ENCODE assay signal across 19 mouse cellular contexts in genomic region chr4:131160135-131160534, GRCm38 (mm10).
A peak's percentile ranks its signal among the peaks of the same experiment; 100 is the strongest.
DNase-seq lines count a peak whose midpoint lies in the region; ATAC-seq and TF ChIP-seq lines count a peak whose summit lies in the region.
"Had no signal": no experiment of that assay in that cellular context is flagged by ENCODE, and none has a peak within 500 bp of the region (broad histone marks: within the 10 kb centered on the region; RNA-seq: fewer than 3 reads in every experiment).

No protein-coding gene starts in this region.

- H3K36me3 ChIP-seq in hindbrain, embryonic 10.5 days, result no peaks in the 10 kb centered on the region
- no peaks in the 10 kb centered on the region for H3K36me3 ChIP-seq in hindbrain, embryonic 14.5 days (replicated peaks; ENCODE audit: control insufficient read depth, insufficient read depth)
- H3K36me3 ChIP-seq in forebrain, embryonic 12.5 days (replicated peaks), result no peaks in the 10 kb centered on the region
- no peaks in the 10 kb centered on the region for H3K36me3 ChIP-seq in limb, embryonic 12.5 days
- H3K36me3 ChIP-seq: heart, embryonic 15.5 days; liver, embryonic 13.5 days had no signal

- TF ChIP-seq CTCF in lung, adult 2 months (IDR thresholded peaks at IDR 0.05; ENCODE audit: insufficient read depth, low read length), result no peak

- H3K4me1 ChIP-seq in hindbrain, embryonic 10.5 days (replicated peaks), result peaks cover 46% of the 10 kb centered on the region
- peaks cover 29% of the 10 kb centered on the region for H3K4me1 ChIP-seq in hindbrain, embryonic 14.5 days (replicated peaks; ENCODE audit: control insufficient read depth, insufficient read depth, low read length)
- peaks cover 46% of the 10 kb centered on the region for H3K4me1 ChIP-seq in forebrain, embryonic 12.5 days
- H3K4me1 ChIP-seq in limb, embryonic 12.5 days (replicated peaks), result peaks cover 26% of the 10 kb centered on the region
- no peaks in the 10 kb centered on the region for H3K4me1 ChIP-seq in lung, adult 2 months (ENCODE audit: control insufficient read depth, insufficient read depth, low read length)
- H3K4me1 ChIP-seq: heart, embryonic 15.5 days; liver, embryonic 13.5 days had no signal

- H3K4me3 ChIP-seq in hindbrain, embryonic 10.5 days, result no peak overlapping the region
- no peak overlapping the region for H3K4me3 ChIP-seq in hindbrain, embryonic 14.5 days (replicated peaks; ENCODE audit: low read length)
- H3K4me3 ChIP-seq in forebrain, embryonic 12.5 days (replicated peaks), result no peak overlapping the region
- no peak overlapping the region for H3K4me3 ChIP-seq in limb, embryonic 12.5 days (replicated peaks)
- H3K4me3 ChIP-seq in lung, adult 2 months (replicated peaks; ENCODE audit: extremely low read depth, low read depth, low read length), result no peak overlapping the region
- H3K4me3 ChIP-seq: erythroblast, embryonic 14.5 days; heart, embryonic 15.5 days; liver, embryonic 13.5 days; myocyte had no signal

- H3K27ac ChIP-seq in hindbrain, embryonic 10.5 days, result peak overlapping the region; percentile 53
- no peak overlapping the region for H3K27ac ChIP-seq in hindbrain, embryonic 14.5 days
- peak overlapping the region; percentile 53 for H3K27ac ChIP-seq in forebrain, embryonic 12.5 days
- H3K27ac ChIP-seq in limb, embryonic 12.5 days, result no peak overlapping the region
- H3K27ac ChIP-seq: heart, embryonic 15.5 days; liver, embryonic 13.5 days had no signal

- H3K4me2 ChIP-seq in hindbrain, embryonic 14.5 days (replicated peaks), result no peak overlapping the region
- H3K4me2 ChIP-seq in forebrain, embryonic 12.5 days, result peak overlapping the region; percentile 21
- no peak overlapping the region for H3K4me2 ChIP-seq in limb, embryonic 12.5 days
- H3K4me2 ChIP-seq: heart, embryonic 15.5 days; liver, embryonic 13.5 days had no signal

- H3K27me3 ChIP-seq in hindbrain, embryonic 10.5 days (ENCODE audit: insufficient read depth, poor library complexity, severe bottlenecking), result peaks cover 15% of the 10 kb centered on the region
- no peaks in the 10 kb centered on the region for H3K27me3 ChIP-seq in hindbrain, embryonic 14.5 days (ENCODE audit: control insufficient read depth, insufficient read depth, low read length)
- peaks cover 13% of the 10 kb centered on the region; the same call in 1 of the 2 replicates for H3K27me3 ChIP-seq in forebrain, embryonic 12.5 days
- 0 out of 2 replicates have a peak, but pooled peaks cover 5% of the 10 kb centered on the region for H3K27me3 ChIP-seq in limb, embryonic 12.5 days
- H3K27me3 ChIP-seq: liver, embryonic 13.5 days had no signal

- H3K9ac ChIP-seq in hindbrain, embryonic 14.5 days, result no peak overlapping the region
- no peak overlapping the region for H3K9ac ChIP-seq in forebrain, embryonic 12.5 days
- H3K9ac ChIP-seq in limb, embryonic 12.5 days (replicated peaks), result no peak overlapping the region
- H3K9ac ChIP-seq: heart, embryonic 15.5 days; liver, embryonic 13.5 days had no signal

- ATAC-seq in hindbrain, embryonic 14.5 days (ENCODE audit: low FRiP score), result no peak; the same call in 1 of the 2 replicates
- ATAC-seq in forebrain, embryonic 12.5 days (ENCODE audit: low FRiP score), result peak; percentile 65; the same call in 1 of the 2 replicates
- 0 out of 2 replicates have a peak, but pooled peaks have one; percentile 49 for ATAC-seq in limb, embryonic 12.5 days (ENCODE audit: insufficient number of reproducible peaks, insufficient read depth, low FRiP score, low TSS enrichment, low read depth)
- ATAC-seq: intestine, postnatal 0 days had no signal

- no peaks in the 10 kb centered on the region for H3K9me3 ChIP-seq in hindbrain, embryonic 10.5 days
- no peaks in the 10 kb centered on the region for H3K9me3 ChIP-seq in hindbrain, embryonic 14.5 days (ENCODE audit: control insufficient read depth, low read length)
- no peaks in the 10 kb centered on the region for H3K9me3 ChIP-seq in forebrain, embryonic 12.5 days
- H3K9me3 ChIP-seq in limb, embryonic 12.5 days, result no peaks in the 10 kb centered on the region
- H3K9me3 ChIP-seq: heart, embryonic 15.5 days; liver, embryonic 13.5 days had no signal

- TF ChIP-seq POLR2A in lung, adult 2 months (IDR thresholded peaks at IDR 0.05; ENCODE audit: borderline replicate concordance, extremely low read depth, low read depth, low read length), result no peak

- DNase-seq in hindbrain, embryonic 10.5 days (ENCODE audit: low spot score), result no peak
- DNase-seq in hindbrain, embryonic 14.5 days (ENCODE audit: low spot score), result no peak
- DNase-seq in retina, postnatal 1 day, result peak; percentile 63
- DNase-seq in left cerebral cortex, adult 8-10 months (ENCODE audit: low spot score in 2 of 2), result no peak
- no peak for DNase-seq in frontal cortex, adult 2 months (ENCODE audit: extremely low spot score in 1 of 2, low spot score in 1 of 2)
- no peak for DNase-seq in lung, adult 2 months
- DNase-seq: adrenal gland, adult 8-10 months; gastrocnemius, postnatal 14 days; kidney, postnatal 36 days; liver, embryonic 13.5 days; lung, postnatal 4 days; right cerebral cortex, adult 18-20 months; thymus, postnatal 36 days had no signal

- 29% methylated on average over 5 of the region's 5 CpGs for WGBS in hindbrain, embryonic 10.5 days
- WGBS in hindbrain, embryonic 14.5 days, result 22% methylated on average over 5 of the region's 5 CpGs
- WGBS in forebrain, embryonic 12.5 days, result 33% methylated on average over 5 of the region's 5 CpGs
- 51% methylated on average over 5 of the region's 5 CpGs for WGBS in limb, embryonic 12.5 days
- 38% methylated on average over 5 of the region's 5 CpGs for WGBS in lung, adult 2 months

Comparison
In these comparisons a context has a peak if more than half of its experiments do, and no peak if none do; other contexts are left out.
1. H3K27ac ChIP-seq: peak in hindbrain, embryonic 10.5 days (single experiment) and forebrain, embryonic 12.5 days (single experiment); none in hindbrain, embryonic 14.5 days (single experiment) and limb, embryonic 12.5 days (single experiment).